Mouse (Mus musculus): ENCODE results near the gene Dupd1. TPM values are rescaled to one million over a fixed set of nuclear protein-coding genes. Genes with fewer than 3 reads are reported as not detected.

The Dupd1 gene
- polyA plus RNA-seq, 1 experiment from 2014 or later, result not detected

- Histone ChIP-seq H3K27ac (ENCODE audit: low read length) (peak overlapping the region; percentile 87), H3K4me2 (ENCODE audit: low read depth, low read length) (no peak overlapping the region), H3K36me3 (ENCODE audit: control insufficient read depth, insufficient read depth, low read length) (no peaks in the 10 kb centered on the region), H3K27me3 (ENCODE audit: control insufficient read depth, insufficient read depth, low read depth, low read length) (no peaks in the 10 kb centered on the region), H3K9me3 (ENCODE audit: control insufficient read depth, low read length) (no peaks in the 10 kb centered on the region), H3K9ac (ENCODE audit: low read length) (no peak overlapping the region), H3K4me3 (ENCODE audit: low read length) (no peak overlapping the region), H3K4me1 (replicated peaks; ENCODE audit: control insufficient read depth, insufficient read depth, low read length) (peaks cover 28% of the 10 kb centered on the region)
- peak; percentile 86 for ATAC-seq (ENCODE audit: low read depth)
- 41% methylated on average over 12 of the region's 12 CpGs for WGBS
Measured at GRCm38 (mm10) chr14:21706759-21707571, 7.4 kb downstream of the Dupd1 start.

GRCm38 (mm10) chr14:21705462-21705861, 8.9 kb downstream of the Dupd1 start:
- H3K9ac ChIP-seq (ENCODE audit: low read length), result no peak overlapping the region
- H3K4me3 ChIP-seq (ENCODE audit: low read length), result no peak overlapping the region
- no peak for ATAC-seq (ENCODE audit: low read depth)
- H3K4me1 ChIP-seq (replicated peaks; ENCODE audit: control insufficient read depth, insufficient read depth, low read length), result peaks cover 24% of the 10 kb centered on the region
- no peaks in the 10 kb centered on the region for H3K27me3 ChIP-seq (ENCODE audit: control insufficient read depth, insufficient read depth, low read depth, low read length)
- no peak overlapping the region for H3K4me2 ChIP-seq (ENCODE audit: low read depth, low read length)
- H3K36me3 ChIP-seq (ENCODE audit: control insufficient read depth, insufficient read depth, low read length), result no peaks in the 10 kb centered on the region
- H3K9me3 ChIP-seq (ENCODE audit: control insufficient read depth, low read length), result no peaks in the 10 kb centered on the region
- WGBS, result 81% methylated on average over 2 of the region's 2 CpGs
- H3K27ac ChIP-seq (ENCODE audit: low read length), result no peak overlapping the region

- no peak overlapping the region for H3K4me2 ChIP-seq (ENCODE audit: low read depth, low read length)
- no peaks in the 10 kb centered on the region for H3K9me3 ChIP-seq (ENCODE audit: control insufficient read depth, low read length)
- H3K27me3 ChIP-seq (ENCODE audit: control insufficient read depth, insufficient read depth, low read depth, low read length), result no peaks in the 10 kb centered on the region
- 30% methylated on average over 5 of the region's 5 CpGs for WGBS
- ATAC-seq (ENCODE audit: low read depth), result peak; percentile 32
- H3K27ac ChIP-seq (ENCODE audit: low read length), result peak overlapping the region; percentile 23; the same call in 1 of the 2 replicates
- H3K36me3 ChIP-seq (ENCODE audit: control insufficient read depth, insufficient read depth, low read length), result no peaks in the 10 kb centered on the region
- no peak overlapping the region for H3K4me3 ChIP-seq (ENCODE audit: low read length)
- no peak overlapping the region for H3K9ac ChIP-seq (ENCODE audit: low read length)
- peaks cover 24% of the 10 kb centered on the region for H3K4me1 ChIP-seq (replicated peaks; ENCODE audit: control insufficient read depth, insufficient read depth, low read length)
Measured at GRCm38 (mm10) chr14:21703255-21703654, 11.1 kb downstream of the Dupd1 start.

GRCm38 (mm10) chr14:21702691-21703090, 11.7 kb downstream of the Dupd1 start:
- Histone ChIP-seq H3K27ac (ENCODE audit: low read length) (0 out of 2 replicates have a peak overlapping the region, but pooled peaks have one; percentile 5), H3K9ac (ENCODE audit: low read length) (no peak overlapping the region)
- no peak for ATAC-seq (ENCODE audit: low read depth)

GRCm38 (mm10) chr14:21696186-21696830, 18.1 kb downstream of the Dupd1 start:
- no peaks in the 10 kb centered on the region for H3K36me3 ChIP-seq (ENCODE audit: control insufficient read depth, insufficient read depth, low read length)
- no peak overlapping the region for H3K4me3 ChIP-seq (ENCODE audit: low read length)
- no peak overlapping the region for H3K27ac ChIP-seq (ENCODE audit: low read length)
- peaks cover 3% of the 10 kb centered on the region; the same call in 1 of the 2 replicates for H3K9me3 ChIP-seq (ENCODE audit: control insufficient read depth, low read length)
- WGBS, result 75% methylated on average over 7 of the region's 7 CpGs
- no peak overlapping the region for H3K9ac ChIP-seq (ENCODE audit: low read length)
- no peaks in the 10 kb centered on the region for H3K4me1 ChIP-seq (replicated peaks; ENCODE audit: control insufficient read depth, insufficient read depth, low read length)
- no peak overlapping the region for H3K4me2 ChIP-seq (ENCODE audit: low read depth, low read length)
- no peaks in the 10 kb centered on the region for H3K27me3 ChIP-seq (ENCODE audit: control insufficient read depth, insufficient read depth, low read depth, low read length)
- ATAC-seq (ENCODE audit: low read depth), result no peak

More at GRCm38 (mm10) chr14:21702691-21703090, 11.7 kb downstream of the Dupd1 start:
- Histone ChIP-seq H3K4me3 (ENCODE audit: low read length) (no peak overlapping the region), H3K36me3 (ENCODE audit: control insufficient read depth, insufficient read depth, low read length) (no peaks in the 10 kb centered on the region), H3K27me3 (ENCODE audit: control insufficient read depth, insufficient read depth, low read depth, low read length) (no peaks in the 10 kb centered on the region), H3K4me1 (replicated peaks; ENCODE audit: control insufficient read depth, insufficient read depth, low read length) (peaks cover 24% of the 10 kb centered on the region), H3K9me3 (ENCODE audit: control insufficient read depth, low read length) (no peaks in the 10 kb centered on the region), H3K4me2 (ENCODE audit: low read depth, low read length) (no peak overlapping the region)
- WGBS, result 74% methylated on average over 8 of the region's 8 CpGs

- no peak for ATAC-seq (ENCODE audit: low read depth)
- Histone ChIP-seq H3K36me3 (ENCODE audit: control insufficient read depth, insufficient read depth, low read length) (no peaks in the 10 kb centered on the region), H3K27ac (ENCODE audit: low read length) (no peak overlapping the region), H3K4me1 (replicated peaks; ENCODE audit: control insufficient read depth, insufficient read depth, low read length) (no peaks in the 10 kb centered on the region), H3K9ac (ENCODE audit: low read length) (no peak overlapping the region), H3K4me3 (ENCODE audit: low read length) (no peak overlapping the region), H3K9me3 (ENCODE audit: control insufficient read depth, low read length) (peaks cover 3% of the 10 kb centered on the region; the same call in 1 of the 2 replicates), H3K27me3 (ENCODE audit: control insufficient read depth, insufficient read depth, low read depth, low read length) (no peaks in the 10 kb centered on the region), H3K4me2 (ENCODE audit: low read depth, low read length) (no peak overlapping the region)
- 67% methylated on average over 6 of the region's 6 CpGs for WGBS
Measured at GRCm38 (mm10) chr14:21695020-21695419, 19.4 kb downstream of the Dupd1 start.

GRCm38 (mm10) chr14:21691070-21691469, 23.3 kb downstream of the Dupd1 start:
- peaks cover 3% of the 10 kb centered on the region for H3K27me3 ChIP-seq (ENCODE audit: control insufficient read depth, insufficient read depth, low read depth, low read length)
- no peak overlapping the region for H3K9ac ChIP-seq (ENCODE audit: low read length)
- peaks cover 3% of the 10 kb centered on the region; the same call in 1 of the 2 replicates for H3K9me3 ChIP-seq (ENCODE audit: control insufficient read depth, low read length)
- H3K4me3 ChIP-seq (ENCODE audit: low read length), result no peak overlapping the region
- H3K27ac ChIP-seq (ENCODE audit: low read length), result no peak overlapping the region
- ATAC-seq (ENCODE audit: low read depth), result no peak
- no peak overlapping the region for H3K4me2 ChIP-seq (ENCODE audit: low read depth, low read length)
- peaks cover 7% of the 10 kb centered on the region for H3K4me1 ChIP-seq (replicated peaks; ENCODE audit: control insufficient read depth, insufficient read depth, low read length)
- H3K36me3 ChIP-seq (ENCODE audit: control insufficient read depth, insufficient read depth, low read length), result no peaks in the 10 kb centered on the region
- WGBS, result 69% methylated on average over 3 of the region's 3 CpGs

- peak overlapping the region; percentile 41 for H3K4me3 ChIP-seq (ENCODE audit: low read length)
- 15% methylated on average over 44 of the region's 49 CpGs for WGBS
- H3K9ac ChIP-seq (ENCODE audit: low read length), result peak overlapping the region; percentile 36; the same call in 1 of the 2 replicates
- H3K36me3 ChIP-seq (ENCODE audit: control insufficient read depth, insufficient read depth, low read length), result no peaks in the 10 kb centered on the region
- H3K9me3 ChIP-seq (ENCODE audit: control insufficient read depth, low read length), result no peaks in the 10 kb centered on the region
- no peak overlapping the region for H3K27ac ChIP-seq (ENCODE audit: low read length)
- ATAC-seq (ENCODE audit: low read depth), result peak; percentile 29; the same call in 1 of the 2 replicates
- H3K4me1 ChIP-seq (replicated peaks; ENCODE audit: control insufficient read depth, insufficient read depth, low read length), result peaks cover 12% of the 10 kb centered on the region
- peak overlapping the region; percentile 70 for H3K4me2 ChIP-seq (ENCODE audit: low read depth, low read length)
- peaks cover 3% of the 10 kb centered on the region for H3K27me3 ChIP-seq (ENCODE audit: control insufficient read depth, insufficient read depth, low read depth, low read length)
Measured at GRCm38 (mm10) chr14:21686376-21687279, 27.7 kb downstream of the Dupd1 start.
